Mouse (Mus musculus) E14TG2a.4 (cell line): ENCODE results near the gene Cdk6.

Experiments used
- H3K27me3 ChIP-seq: 2 replicates; pipeline ENCODE4 v1.6.1; 2014; ENCODE audit warnings: low read length, control low read depth; ENCODE audit not compliant: insufficient read depth
- H3K36me3 ChIP-seq: 2 replicates; pipeline ENCODE4 v1.6.1; 2014; ENCODE audit warnings: low read length, control low read depth; ENCODE audit not compliant: insufficient read depth
- H3K4me1 ChIP-seq: replicated peaks from 2 replicates; pipeline ENCODE4 v1.6.1; 2014; ENCODE audit warnings: low read depth, low read length, control low read depth
- H3K4me3 ChIP-seq: replicated peaks from 2 replicates; pipeline ENCODE4 v1.5.1; 2014; ENCODE audit warnings: mild to moderate bottlenecking, low read length
- H3K9me3 ChIP-seq: 2 replicates; pipeline ENCODE4 v1.6.1; 2014; ENCODE audit warnings: low read length, control low read depth
- CTCF ChIP-seq: conservative IDR thresholded peaks from 2 replicates; pipeline ENCODE4 v1.5.1; 2014; ENCODE audit warnings: low read length
- NANOG ChIP-seq: IDR thresholded peaks from 2 replicates; pipeline ENCODE4 v1.6.1; 2014; ENCODE audit warnings: borderline replicate concordance, low read length, mixed read lengths
- POU5F1 ChIP-seq: IDR thresholded peaks from 2 replicates; pipeline ENCODE4 v1.6.1; 2014; ENCODE audit warnings: low read length, borderline replicate concordance

Cdk6 gene

GRCm38 (mm10) chr5:3355032-3355536, 13.8 kb downstream of the Cdk6 start:
- Histone ChIP-seq H3K36me3 (peaks cover 43% of the 10 kb centered on the region), H3K4me1 (peaks cover 52% of the 10 kb centered on the region), H3K4me3 (no peak overlapping the region), H3K27me3 (no peaks in the 10 kb centered on the region), H3K9me3 (no peaks in the 10 kb centered on the region)
- TF ChIP-seq POU5F1, result no peak
- no peak for TF ChIP-seq NANOG
- TF ChIP-seq CTCF, result no peak

GRCm38 (mm10) chr5:3355560-3356260, 14.4 kb downstream of the Cdk6 start:
- no peaks in the 10 kb centered on the region for H3K9me3 ChIP-seq
- H3K27me3 ChIP-seq, result no peaks in the 10 kb centered on the region
- H3K4me1 ChIP-seq, result peaks cover 52% of the 10 kb centered on the region
- no peak overlapping the region for H3K4me3 ChIP-seq
- TF ChIP-seq CTCF (no peak), POU5F1 (no peak)
- H3K36me3 ChIP-seq, result peaks cover 43% of the 10 kb centered on the region

- TF ChIP-seq NANOG, result no peak
- TF ChIP-seq POU5F1, result no peak
- no peak for TF ChIP-seq CTCF
- Histone ChIP-seq H3K4me1 (peaks cover 51% of the 10 kb centered on the region), H3K36me3 (peaks cover 46% of the 10 kb centered on the region), H3K27me3 (no peaks in the 10 kb centered on the region), H3K9me3 (no peaks in the 10 kb centered on the region), H3K4me3 (no peak overlapping the region)
Observed at GRCm38 (mm10) chr5:3356261-3356778, 15.0 kb downstream of the Cdk6 start.

GRCm38 (mm10) chr5:3357496-3357895, 16.2 kb downstream of the Cdk6 start:
- TF ChIP-seq POU5F1, result no peak
- no peak for TF ChIP-seq NANOG
- TF ChIP-seq CTCF, result no peak

GRCm38 (mm10) chr5:3358687-3359520, 17.6 kb downstream of the Cdk6 start:
- TF ChIP-seq POU5F1 (no peak), CTCF (no peak), NANOG (no peak)
- peaks cover 61% of the 10 kb centered on the region for H3K36me3 ChIP-seq

More at GRCm38 (mm10) chr5:3357496-3357895, 16.2 kb downstream of the Cdk6 start:
- H3K36me3 ChIP-seq, result peaks cover 49% of the 10 kb centered on the region
- H3K4me1 ChIP-seq, result peaks cover 44% of the 10 kb centered on the region
- H3K27me3 ChIP-seq, result no peaks in the 10 kb centered on the region
- H3K9me3 ChIP-seq, result no peaks in the 10 kb centered on the region
- no peak overlapping the region for H3K4me3 ChIP-seq

GRCm38 (mm10) chr5:3359914-3360313, 18.6 kb downstream of the Cdk6 start:
- no peaks in the 10 kb centered on the region for H3K27me3 ChIP-seq
- H3K9me3 ChIP-seq, result no peaks in the 10 kb centered on the region
- no peak for TF ChIP-seq NANOG
- no peak for TF ChIP-seq POU5F1
- peaks cover 62% of the 10 kb centered on the region for H3K36me3 ChIP-seq
- peaks cover 49% of the 10 kb centered on the region for H3K4me1 ChIP-seq
- H3K4me3 ChIP-seq, result no peak overlapping the region

More at GRCm38 (mm10) chr5:3358687-3359520, 17.6 kb downstream of the Cdk6 start:
- Histone ChIP-seq H3K4me1 (peaks cover 51% of the 10 kb centered on the region), H3K9me3 (no peaks in the 10 kb centered on the region), H3K4me3 (no peak overlapping the region), H3K27me3 (no peaks in the 10 kb centered on the region)

- Histone ChIP-seq H3K4me1 (peaks cover 45% of the 10 kb centered on the region), H3K27me3 (no peaks in the 10 kb centered on the region), H3K9me3 (no peaks in the 10 kb centered on the region), H3K36me3 (peaks cover 64% of the 10 kb centered on the region), H3K4me3 (no peak overlapping the region)
- TF ChIP-seq POU5F1 (no peak), CTCF (no peak), NANOG (no peak)
Observed at GRCm38 (mm10) chr5:3361252-3361651, 20.0 kb downstream of the Cdk6 start.

GRCm38 (mm10) chr5:3362111-3362510, 20.8 kb downstream of the Cdk6 start:
- H3K4me1 ChIP-seq, result peaks cover 44% of the 10 kb centered on the region
- H3K36me3 ChIP-seq, result peaks cover 64% of the 10 kb centered on the region
- no peaks in the 10 kb centered on the region for H3K9me3 ChIP-seq
- no peaks in the 10 kb centered on the region for H3K27me3 ChIP-seq
- H3K4me3 ChIP-seq, result no peak overlapping the region
- TF ChIP-seq POU5F1 (no peak), CTCF (no peak)
